18 mouse cellular contexts compared by ENCODE assay signal in genomic region chr15:92042538-92042937, GRCm38 (mm10). TPM values are rescaled to one million over a fixed set of nuclear protein-coding genes. Genes with fewer than 3 reads are reported as not detected.
"Had no signal": no experiment of that assay in that cellular context is flagged by ENCODE, and none has a peak within 500 bp of the region (broad histone marks: within the 10 kb centered on the region; RNA-seq: fewer than 3 reads in every experiment).

No protein-coding gene starts in this region.

- H3K36me3 ChIP-seq: midbrain, embryonic 10.5 days; midbrain, embryonic 12.5 days; neural tube, embryonic 12.5 days; stomach, embryonic 15.5 days had no signal

- H3K4me2 ChIP-seq: lung, embryonic 14.5 days; midbrain, embryonic 12.5 days; neural tube, embryonic 12.5 days; stomach, embryonic 15.5 days had no signal

- H3K9me3 ChIP-seq: midbrain, embryonic 10.5 days; midbrain, embryonic 12.5 days; neural tube, embryonic 12.5 days; stomach, embryonic 15.5 days had no signal

- DNase-seq: lung, adult 18-20 months; lung, embryonic 14.5 days; lung, postnatal 10 days; lung, postnatal 4 days; midbrain, embryonic 14.5 days; right cerebral cortex, postnatal 14 days; thymus, adult 2 months; thymus, postnatal 25 days; thymus, postnatal 4 days had no signal

- H3K27ac ChIP-seq: midbrain, embryonic 10.5 days; midbrain, embryonic 12.5 days; neural tube, embryonic 12.5 days; stomach, embryonic 15.5 days; stomach, postnatal 0 days had no signal

- H3K27me3 ChIP-seq: midbrain, embryonic 12.5 days; neural tube, embryonic 12.5 days; stomach, embryonic 15.5 days had no signal

- ATAC-seq: midbrain, embryonic 16.5 days had no signal

- H3K4me3 ChIP-seq: midbrain, embryonic 10.5 days; midbrain, embryonic 12.5 days; neural tube, embryonic 12.5 days; stomach, embryonic 15.5 days had no signal

- H3K4me1 ChIP-seq: midbrain, embryonic 10.5 days; midbrain, embryonic 12.5 days; neural tube, embryonic 12.5 days; stomach, embryonic 15.5 days had no signal

- H3K9ac ChIP-seq: lung, embryonic 14.5 days; midbrain, embryonic 12.5 days; neural tube, embryonic 12.5 days; stomach, embryonic 15.5 days had no signal

RNA-seq across cellular contexts. Expression of gene Cntn1, which starts 8.4 kb away (rescaled TPM):
- total RNA-seq: megakaryocyte, adult 5-6 weeks; megakaryocyte-erythroid progenitor cell, adult 5-6 weeks; monocyte, adult 5-6 weeks had no signal
